Mouse (Mus musculus): Measurements from ENCODE around the gene Baiap2.

Gene Baiap2

DNA sequence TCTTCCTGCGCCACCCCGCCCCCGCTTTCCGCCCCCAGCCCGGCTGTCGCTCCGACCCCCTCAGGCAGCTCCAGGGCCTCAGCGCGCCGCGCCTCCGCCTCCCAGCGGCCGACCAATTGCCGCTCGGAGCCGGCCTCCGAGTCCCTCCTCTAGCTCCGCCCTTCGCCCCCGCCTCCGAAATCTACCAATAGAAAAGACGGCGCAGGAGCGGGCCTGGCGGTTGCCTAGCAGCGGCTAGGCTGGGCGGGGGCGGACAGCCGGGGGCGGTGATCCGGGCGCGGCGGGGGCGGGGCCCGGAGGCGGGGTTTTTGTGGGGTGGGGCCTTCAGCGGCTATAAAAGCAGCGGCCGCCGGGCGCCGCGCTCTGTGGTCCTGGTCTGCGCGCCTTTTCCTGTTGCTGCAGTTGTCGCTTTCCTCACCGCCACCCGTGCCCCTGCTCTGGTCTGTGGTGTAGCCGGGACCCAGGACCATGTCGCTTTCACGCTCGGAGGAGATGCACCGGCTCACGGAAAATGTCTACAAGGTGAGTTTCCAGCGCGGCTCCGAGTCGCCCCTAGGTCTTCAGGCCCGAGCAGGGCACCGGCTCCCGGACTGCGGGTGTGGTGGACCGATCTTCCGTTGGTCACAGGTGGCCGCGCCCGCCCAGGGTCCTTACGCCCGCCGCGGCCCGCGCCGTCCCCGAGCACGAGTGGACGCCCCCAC, at the start of gene Baiap2:
Gene Baiap2 (plus strand): TSS at position 37 of the 701 bp plus-strand sequence.
- peak; percentile 98 for DNase-seq

DNA sequence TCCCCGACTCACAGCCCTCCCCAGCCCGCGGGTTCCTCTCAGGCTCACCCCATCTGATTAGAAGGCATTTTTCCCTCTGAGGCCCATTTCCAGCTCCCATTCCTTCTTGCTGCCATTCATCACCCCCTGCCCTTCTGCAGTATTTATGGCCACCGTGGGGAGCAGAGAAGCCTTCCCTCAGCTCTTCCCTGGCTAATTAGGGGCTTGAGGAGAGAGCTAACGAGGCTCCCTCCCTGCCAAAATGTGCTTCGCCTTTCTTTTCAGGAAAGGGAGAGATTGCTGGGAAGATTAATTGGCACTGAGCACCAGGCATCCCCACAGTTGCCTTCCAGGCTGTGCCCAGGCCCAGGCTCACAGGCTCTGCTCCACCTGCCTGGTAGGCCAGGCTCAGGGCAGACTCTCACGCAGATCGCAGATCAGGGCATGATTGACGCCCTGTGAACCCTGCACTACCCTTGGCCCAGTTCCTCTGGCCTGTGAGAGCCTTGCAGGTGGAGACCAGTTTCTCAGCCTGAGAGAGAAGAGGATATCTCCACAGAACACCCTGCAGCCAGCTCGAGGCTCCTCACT, 48.8 kb upstream of the Baiap2 start:
- no peak for DNase-seq

DNA sequence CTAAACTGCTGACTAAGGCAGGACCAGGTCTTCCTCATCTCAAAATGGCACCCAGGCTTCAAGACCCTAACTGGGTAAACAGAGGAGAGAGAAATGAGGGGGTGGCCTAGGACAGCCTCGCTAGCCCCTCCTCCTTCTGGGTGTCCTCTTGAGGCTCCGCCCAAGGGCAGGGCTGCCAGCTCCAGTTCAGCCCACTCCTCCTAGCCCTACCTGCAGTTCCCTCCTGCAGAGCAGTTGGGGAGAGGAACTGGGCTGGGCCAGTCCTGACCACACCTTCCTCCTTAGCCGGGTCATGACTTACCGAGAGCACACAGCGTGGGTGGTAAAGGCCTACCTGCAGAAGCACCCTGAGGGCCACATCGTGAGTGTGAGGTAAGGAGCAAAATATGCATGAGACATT, 47.9 kb upstream of the Baiap2 start:
- peak in 1 of 2 experiments; percentile 16 for DNase-seq

DNA sequence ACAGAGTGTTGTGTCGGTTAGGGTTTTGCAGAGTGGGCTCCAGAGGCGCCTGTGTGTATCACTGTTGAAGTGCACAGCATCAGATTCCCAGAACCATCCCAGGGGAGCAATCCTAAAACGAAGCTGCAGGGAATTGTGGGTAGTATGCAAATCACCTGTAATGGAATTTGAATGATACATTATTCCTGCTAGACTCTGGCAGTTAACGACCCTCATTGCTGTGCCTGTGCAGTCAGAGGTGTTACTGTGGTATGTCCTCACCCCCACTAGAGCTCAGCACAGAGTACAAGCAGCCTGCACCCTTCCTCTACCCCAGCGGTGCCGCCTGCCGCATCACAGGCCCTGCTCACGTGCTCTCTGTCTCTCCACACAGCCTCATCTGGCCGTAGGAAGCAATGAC, 45.5 kb upstream of the Baiap2 start:
- DNase-seq: no peak

DNA sequence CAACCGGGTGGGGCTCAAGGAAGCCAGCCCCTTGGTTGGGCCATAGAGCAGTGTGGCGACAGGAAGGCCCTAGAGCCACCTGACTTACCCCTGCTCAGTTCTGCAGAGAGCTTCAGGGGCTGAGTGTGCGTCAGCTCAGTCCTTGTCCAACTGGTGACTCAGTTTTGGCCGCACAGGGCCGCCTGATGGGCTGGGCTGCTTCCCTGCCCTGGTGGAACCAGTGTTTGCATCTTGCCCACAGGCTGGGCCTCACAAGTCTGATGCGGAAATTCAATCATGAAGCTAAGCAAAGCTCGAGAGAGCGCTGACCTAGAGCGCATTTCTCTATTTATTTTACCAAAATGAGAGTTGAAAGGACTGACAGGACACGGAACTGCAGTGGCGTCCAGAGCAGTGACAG, 43.6 kb upstream of the Baiap2 start:
- no peak for DNase-seq

DNA sequence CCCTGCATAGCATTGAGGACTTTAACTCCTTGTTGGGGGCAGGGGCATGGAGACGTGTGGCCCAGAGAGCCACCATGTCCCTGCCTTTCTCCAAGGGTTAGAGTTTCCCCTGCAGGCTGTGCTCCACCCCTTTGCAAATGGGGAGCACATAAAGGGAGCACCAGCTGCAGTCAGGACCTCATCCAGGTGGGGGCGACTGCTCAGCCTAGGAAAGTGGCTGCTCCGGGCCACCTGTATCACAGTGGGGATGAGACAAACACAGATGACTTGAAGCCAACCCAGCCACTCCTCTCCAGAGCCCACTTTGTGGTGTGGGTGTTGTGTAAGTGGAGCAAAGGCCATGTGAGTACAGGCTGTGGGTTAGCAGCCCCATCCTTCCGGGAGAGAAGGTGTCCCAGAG, 41.4 kb upstream of the Baiap2 start:
- no peak for DNase-seq

DNA sequence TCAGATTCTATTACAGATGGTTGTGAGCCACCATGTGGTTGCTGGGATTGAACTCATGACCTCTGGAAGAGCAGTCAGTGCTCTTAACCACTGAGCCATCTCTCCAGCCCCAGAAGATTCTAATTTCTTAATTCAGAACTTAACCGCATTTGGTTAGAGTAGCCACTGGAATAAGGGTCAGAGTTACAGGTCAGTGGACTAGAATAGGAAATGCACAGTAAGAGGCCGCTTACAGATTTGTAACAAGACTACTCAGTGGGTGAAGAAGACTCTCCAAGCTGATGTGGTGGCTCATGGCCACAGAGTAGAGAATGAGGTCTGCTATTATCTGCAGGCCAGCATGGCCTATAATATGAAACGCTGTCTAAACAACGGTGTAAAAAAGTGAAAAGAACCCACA, 39.7 kb upstream of the Baiap2 start:
- DNase-seq: no peak

DNA sequence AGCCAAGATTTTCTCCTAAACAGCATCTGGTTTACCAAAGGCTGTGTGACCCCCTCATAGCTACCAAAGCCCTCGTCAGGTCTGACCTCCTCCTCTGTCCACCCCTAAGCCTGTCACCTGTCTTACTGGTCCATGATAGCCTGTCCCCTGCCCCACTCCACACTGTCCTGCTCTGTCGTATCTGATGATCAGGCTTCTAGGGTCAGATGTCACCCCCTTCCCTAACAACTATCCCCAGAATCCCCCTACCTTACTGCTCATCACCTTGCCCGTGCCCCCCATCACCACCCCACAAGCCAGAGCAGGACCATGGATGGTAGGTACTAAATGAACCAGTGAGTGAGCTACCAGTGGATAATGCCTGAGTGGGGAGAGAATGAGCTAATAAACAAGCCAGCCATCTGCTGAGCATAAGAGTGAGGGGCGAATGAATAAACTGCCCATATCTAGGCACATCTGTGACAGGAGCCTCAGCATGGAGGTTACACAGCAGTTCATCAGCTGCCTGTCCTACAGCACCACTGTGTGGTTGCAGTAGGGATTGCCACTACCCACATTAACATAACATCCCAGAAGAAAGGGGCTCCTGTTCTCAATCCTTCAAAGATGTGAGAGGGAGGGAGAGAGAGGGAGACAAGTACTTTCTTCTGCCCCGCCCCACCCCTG, 37.8 kb upstream of the Baiap2 start:
- DNase-seq: peak; percentile 33 to 69

DNA sequence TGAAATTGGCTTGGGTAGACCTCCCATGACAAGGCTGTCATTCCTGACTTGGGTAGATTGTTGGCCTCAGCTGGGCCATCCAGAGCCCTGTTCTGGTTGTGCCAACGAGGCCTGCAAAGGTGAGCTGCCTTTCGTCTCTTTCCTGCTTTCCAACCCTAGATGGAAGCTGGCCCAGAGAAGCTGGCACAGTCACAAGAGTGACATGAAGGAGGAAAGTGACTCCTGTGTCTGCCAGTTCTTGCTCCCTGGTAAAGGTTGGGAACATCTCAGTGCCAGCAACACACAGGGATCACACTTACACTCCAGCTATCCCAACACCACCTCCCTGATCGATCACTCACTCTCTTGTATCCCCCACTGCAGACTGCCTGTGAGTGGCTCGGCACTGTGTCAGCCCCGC, 36.8 kb upstream of the Baiap2 start:
- DNase-seq: no peak

DNA sequence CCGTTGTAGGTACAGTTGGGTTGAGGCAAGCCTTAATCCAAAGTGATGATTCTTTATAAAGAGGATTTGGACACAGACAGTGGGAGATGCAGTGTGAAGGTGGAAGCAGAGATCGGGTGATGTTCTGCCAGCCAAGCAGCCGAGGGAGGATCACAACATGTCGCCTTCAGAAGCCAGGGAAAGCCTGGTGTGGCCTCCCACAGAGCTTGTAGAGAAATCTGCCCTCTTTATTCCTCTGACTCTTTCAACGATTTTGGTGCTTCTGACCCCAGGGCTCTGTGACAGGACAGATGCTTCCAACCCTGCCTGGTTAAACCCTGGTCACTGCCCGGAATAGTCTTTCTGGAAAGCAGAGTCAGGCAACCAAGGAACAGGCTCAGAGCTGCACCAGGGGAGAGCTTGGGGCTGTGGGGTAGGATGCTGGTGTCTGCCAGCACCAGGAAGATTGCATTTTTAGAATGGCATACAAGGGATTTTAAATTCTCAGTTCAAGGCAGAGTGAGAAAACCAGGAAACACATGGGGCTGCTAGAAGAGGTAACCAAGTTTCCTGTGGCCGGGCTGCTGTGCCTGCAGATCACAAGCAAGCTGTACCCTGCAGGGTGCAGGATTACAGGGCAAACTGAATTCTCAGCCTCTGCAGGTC, 35.4 kb upstream of the Baiap2 start:
- no peak for DNase-seq

DNA sequence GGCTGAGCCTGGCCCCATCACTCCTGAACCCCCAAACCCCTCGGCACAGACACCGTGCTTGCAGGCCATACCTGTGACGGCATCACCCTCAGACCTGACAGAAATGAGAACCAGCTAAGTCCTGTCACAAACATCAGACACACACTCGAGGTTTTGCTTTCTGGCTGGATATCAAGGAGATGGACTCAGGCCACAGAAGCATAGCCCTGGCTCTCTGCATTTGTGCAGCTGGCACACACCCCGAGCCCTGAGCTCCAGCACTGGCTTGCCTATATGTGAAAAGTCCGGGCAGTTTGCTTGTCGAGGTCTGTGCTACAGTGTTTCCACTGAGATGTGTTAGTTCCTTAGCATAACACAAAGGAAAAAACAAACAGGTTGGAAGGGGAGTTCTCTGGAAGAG, 34.9 kb upstream of the Baiap2 start:
- DNase-seq: no peak

DNA sequence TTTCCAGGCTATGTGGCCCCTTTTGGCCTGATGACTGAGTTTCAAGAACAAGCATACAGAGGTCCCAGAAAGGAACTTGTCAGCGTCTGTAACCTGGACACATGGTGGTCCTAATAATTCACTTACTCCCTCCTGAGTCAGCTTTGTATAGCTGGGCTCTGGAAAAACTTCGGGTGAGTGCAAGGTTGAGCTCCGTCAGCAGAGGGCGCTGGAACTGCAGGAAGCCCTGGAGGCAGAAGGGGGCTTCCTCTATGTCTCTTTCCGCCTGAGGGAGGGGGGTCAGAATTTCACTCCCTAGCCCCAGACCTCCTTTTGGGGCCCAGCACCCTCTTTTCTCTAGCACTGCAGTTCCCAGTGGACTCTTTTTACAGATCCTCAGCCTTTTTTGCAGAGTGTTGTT, 33.1 kb upstream of the Baiap2 start:
- DNase-seq: peak in 1 of 2 experiments; percentile 75

DNA sequence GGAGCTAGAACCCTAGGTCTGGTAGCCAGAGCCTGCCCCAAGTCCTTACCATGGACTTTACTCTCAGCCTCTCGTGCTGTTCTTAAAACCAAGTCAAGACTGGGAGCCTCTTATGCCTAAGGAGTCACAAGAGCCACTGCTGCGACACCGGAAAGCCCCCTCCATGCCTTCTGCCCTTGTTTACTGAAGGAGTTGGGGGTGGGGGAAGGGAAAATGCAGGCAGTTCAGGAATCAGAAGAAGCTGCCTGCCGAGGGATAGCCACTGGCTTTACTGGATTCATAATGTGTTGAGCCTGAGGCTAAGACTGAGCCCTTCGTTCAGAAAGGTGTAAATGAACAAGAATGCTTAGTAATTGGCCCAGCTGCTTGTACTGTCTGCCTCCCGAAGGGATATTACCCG, 29.7 kb upstream of the Baiap2 start:
- no peak for DNase-seq

DNA sequence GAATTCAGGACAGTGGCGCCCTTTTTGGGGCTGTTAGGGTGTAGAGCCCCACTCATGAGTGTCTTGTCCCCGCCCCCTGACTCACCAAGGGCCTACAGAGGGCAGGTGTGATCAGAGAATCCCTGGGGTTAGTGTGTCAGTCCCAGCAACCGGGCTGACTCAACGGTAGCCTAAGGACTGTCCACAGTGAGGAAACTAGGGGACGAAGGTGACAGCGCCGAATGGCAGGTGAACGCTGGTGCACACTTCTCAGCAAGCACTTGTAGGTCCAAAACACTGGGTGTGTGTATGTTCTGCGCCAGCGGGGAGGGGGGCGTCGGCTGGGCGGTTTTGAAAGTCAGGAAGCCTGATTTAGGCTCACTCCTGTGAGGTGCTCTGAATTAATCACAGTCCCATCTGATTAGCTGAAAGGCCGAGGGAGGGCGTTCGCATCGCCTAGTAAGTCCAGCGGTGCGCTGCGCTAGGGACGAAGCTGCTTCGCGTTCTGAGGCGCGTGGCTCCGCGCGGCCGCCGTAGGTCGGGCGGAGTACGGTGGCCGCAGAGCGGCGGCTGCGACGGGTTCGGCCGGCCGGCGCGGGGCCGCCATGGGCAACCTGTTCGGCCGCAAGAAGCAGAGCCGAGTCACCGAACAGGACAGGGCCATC, 29.1 kb upstream of the Baiap2 start, which contains the start of gene Chmp6:
Gene Chmp6 (plus strand): TSS at position 151 of the 644 bp plus-strand sequence.
- peak; percentile 86 to 93 for DNase-seq

DNA sequence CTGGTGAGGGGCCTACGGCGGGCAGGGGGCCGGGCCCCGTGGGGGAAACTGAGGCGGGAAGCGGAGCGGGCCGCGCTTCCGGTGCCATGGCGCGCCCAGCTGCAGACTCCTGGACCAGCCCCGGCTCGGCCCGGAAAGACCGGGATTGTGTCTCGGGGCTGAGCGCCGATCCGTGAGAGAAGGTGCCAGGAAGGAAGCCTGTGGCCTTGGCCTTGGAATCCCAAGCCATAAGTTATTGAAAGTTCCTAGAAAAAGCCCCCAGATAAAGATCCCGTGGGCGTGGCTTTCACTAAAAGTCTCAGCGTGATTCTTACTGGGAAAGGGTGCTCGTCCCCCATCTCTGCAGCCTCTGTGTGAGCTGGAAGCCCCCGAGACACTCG, 28.6 kb upstream of the Baiap2 start:
- no peak for DNase-seq

DNA sequence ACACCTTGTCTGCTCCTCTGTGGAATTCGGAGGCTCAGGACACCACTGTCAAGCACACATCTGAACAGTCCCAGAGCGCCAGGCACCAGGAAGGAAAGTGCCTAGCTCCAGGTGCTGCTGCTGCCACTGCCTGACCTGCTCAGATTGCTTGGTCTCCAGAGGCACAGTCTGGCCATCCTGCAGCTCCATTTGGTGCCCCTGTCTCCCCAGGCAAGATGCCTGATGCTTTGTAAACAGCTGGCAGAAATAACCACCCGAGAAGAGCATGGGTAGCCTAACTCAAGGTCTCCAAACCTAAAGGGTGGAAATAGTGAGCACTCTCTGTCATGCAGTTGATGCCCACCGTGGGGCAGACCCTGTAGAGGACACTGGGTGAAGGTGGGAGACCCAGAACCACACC, 28.2 kb upstream of the Baiap2 start:
- DNase-seq: no peak

DNA sequence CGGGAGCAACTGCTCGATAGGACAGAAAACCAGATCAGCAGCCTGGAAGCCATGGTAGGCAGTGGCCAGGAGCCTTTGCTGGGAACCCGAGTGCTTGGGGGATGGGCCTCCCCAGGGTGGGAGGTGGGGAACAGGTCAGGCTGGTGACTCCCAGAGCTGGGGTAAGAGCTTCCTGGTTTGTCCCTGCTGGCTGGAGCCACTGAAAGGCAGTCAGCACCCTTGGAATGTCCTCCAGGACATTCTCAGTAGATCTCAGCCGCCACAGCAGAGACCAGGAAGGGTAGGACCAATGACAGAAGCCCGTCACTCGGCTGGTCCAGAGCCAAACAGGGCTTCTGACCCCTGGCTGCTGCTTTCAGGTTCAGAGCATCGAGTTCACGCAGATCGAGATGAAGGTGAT, 26.9 kb upstream of the Baiap2 start:
- peak; percentile 64 to 68 for DNase-seq

DNA sequence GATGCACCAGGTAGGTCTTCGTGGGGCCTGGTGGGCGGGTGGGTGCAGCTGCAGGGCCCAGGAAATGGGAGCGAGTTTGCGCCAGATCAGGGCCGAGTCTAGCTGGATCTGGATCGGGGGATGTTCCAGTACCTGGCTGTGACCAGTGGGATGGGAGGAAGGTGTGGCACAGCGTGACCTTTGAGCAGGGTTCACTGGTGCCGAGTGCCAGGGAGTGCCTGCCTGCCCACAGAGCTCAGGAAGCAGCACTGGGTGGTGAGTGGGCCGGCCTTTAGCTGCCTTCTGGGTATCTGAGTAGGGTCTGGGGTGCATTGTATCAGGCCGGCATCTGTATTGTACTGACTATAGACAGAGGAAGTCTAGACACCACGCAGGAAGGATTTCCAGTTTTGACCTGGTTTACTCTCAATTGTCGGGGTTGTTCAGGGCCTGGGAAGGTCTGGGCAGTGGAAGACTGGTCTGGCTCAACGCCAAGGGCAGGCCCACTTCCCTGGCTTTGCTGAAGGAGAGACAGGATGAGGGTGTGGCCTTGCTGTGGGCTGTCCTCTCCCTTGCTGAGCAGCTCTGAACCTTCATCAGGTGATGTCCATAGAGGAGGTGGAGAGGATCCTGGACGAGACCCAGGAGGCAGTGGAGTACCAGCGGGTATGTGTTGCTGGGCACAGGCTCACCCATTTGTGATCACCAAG, 26.3 kb upstream of the Baiap2 start:
- DNase-seq: peak; percentile 90 to 91

DNA sequence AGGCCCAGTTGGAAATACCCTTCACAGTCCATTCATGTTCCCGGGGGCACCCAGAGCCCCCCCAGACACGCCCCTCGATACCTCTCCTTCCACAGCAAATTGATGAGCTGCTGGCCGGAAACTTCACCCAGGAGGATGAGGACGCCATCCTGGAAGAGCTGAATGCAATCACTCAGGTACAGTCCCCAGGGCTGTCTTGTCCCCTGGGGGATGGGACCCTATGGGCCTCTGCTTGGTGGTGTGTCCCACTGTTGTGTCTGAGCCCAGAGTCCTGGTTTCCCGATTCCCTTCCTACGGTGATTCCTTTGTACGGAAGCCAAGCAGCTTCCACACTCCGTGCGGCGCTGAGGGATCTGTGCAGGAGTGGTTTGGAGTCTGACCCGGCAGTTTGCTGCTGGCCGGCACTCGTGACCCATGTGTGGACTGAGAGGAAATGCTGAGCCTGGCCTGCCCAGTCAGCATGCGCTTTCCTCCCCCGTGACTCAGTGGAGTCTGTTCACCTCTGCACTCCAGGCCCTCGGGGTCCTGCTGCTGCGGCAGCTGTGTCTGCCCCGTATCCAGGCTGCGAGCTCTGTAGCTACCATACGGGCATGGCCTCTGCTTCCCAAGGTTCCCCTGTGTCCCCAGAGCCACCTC, 25.6 kb upstream of the Baiap2 start:
- DNase-seq: peak; percentile 85

DNA sequence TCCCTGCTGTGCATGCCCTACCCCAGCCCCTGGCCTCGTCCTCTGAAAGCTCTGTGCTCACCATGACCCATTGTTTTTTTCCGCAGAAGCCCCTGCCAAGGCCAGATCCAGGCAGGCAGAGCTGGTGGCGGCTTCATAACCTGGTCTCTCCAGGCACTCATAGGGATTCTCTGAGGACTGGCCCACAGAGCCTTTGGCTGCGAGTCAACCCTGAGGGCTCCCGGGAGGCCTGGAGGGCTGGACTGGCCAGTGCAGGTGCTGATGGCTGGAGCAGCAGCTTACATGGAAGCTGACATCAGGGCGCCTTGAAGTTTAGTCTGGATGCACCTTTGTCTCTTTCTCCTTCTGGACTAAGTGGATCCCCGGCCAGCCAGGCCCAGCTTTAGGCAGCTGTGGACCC, 24.0 kb upstream of the Baiap2 start:
- DNase-seq: peak in 1 of 2 experiments; percentile 50

DNA sequence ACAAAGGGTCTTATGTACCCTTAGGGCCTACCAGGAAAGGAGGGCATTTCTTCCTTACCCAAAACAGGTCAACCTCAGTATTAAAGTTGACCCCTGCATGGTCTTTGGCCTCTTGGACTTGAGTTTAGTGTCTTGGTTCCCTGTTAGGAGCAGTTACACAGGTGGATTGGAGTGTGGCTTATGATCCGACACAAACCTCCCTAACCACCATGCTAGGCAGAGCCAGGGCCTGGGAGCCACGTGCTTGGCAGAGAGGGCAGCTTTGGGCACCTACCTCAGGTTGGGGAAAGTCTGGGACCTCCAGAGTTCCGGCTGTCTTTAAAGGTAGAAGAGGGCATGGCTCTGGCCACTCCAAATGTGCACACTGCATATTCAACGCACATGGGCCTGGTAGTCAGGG, 23.1 kb upstream of the Baiap2 start:
- no peak for DNase-seq

DNA sequence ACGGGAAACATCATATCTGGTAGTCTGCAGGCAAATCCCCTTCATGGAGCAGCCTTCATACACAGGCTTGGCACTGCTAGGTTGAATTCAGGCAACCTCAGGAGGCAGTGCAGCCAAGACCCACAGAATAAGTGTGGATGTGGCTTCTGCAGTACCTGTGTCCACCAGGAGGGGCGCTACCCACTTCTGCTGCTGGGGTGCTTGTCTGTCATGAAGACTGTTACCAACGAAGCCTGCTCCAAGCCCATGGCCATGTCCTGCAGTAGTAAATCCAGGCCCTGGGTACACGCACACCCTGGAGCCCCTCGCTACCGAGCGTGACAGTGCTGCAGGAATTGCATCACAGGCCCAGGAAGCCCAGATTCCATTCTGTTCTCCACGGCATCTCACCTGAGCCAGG, 22.7 kb upstream of the Baiap2 start:
- peak in 1 of 2 experiments; percentile 74 for DNase-seq

All from kidney, adult 8-10 months (tissue).